Mouse (Mus musculus) cerebellum, adult 11 months (tissue): ENCODE data around the gene Nfatc4.
A peak's percentile ranks its signal among the peaks of the same experiment; 100 is the strongest.

Experiments
- DNase-seq: peaks from one replicate; pipeline ENCODE4 v3.0.0; 2022

Gene Nfatc4

DNA sequence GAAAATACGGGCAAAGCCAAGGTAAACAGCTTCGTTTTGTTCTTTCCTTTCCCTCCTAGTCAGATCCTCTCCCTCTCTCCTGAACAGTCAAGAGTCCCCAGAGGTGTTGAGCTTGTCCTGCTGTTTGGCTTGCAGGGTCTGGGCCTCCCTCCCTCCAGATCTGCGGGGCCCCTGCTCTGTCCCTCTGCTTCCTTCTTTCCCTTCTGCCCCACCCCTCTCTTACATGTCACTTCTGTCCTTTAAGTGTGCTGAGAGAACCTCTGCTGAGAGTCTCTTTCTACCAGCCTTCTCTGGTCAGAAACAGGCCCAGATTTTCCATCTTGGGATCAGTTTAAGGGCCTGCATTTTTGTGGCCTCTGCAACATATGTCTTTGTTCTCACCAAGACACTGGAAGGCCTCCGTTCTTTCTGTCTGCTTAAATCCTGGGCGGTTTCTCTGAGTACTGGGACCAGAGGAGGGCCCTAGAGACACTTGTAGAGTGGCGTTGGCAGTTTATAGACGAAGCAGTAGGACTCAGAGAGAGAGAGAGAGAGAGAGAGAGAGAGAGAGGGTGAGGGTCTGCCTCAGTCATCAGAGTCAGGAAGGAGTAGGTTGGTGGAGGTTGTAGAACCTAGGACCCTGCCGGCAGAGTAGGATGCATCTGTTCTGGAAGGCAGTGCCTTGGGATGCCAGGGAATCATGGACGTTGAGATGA is 31.6 kb downstream of the Nfatc4 start:
- DNase-seq = no peak

DNA sequence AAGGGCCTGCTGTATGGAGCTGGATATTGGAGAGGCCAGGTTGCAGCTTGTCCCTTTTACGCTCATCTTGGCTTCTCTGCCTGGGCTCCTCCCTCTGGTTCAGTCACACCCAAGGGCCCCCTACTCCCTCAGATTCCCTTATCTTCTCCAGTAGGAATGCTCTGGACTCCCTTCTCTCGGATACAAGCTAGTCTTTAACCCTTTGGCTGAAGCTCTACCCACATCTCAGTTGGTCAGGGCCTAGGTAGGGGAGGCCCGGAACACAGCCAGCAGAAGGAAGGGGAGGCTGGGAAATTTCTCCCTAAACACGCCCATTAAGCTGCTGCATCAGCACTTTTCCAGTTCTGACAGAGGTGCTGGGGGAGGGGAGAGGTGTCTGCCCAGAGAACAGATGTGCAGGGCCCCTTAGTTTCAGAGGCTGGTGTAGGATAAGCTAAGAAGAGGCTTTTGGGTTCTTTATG is 32.2 kb downstream of the Nfatc4 start:
- DNase-seq = no peak

DNA sequence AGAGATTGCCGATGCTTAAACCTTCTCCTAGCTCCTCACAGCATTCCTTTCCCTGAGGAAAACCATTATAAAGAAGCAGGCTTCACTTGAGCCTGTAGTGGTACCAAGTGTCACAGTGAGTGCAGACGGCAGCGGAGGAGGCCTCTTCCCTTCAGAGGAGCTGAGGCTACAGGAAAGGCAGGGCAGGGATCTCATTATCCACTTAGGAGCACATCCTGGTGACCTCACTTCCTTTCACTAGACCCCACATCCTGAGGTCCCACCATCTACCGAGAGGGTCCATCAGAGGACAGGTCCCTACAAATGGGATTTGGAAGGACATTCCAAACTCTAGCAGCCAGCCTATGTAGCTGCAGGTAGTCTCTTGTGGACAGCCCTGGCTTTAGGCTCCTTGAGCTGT is 34.6 kb downstream of the Nfatc4 start:
- DNase-seq = no peak

DNA sequence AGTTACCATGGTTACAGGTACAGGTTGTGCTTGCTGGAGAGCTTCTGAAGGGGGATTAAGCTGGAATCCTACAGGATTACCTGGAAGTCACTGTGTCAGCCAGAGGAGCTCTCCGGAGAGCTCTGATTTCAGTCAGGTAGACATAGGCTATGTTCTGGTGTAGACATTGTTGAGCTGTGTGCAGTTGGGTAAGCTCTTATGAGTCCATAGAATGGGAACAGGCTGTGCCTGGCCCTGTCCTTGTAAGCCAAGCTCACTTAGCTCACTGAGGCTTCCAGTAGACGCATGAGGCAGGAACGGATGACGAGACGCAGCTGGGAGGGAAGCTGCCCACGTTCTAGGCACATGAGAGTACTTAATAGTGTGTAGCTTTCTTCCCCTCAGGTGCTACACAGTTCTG is 39.2 kb downstream of the Nfatc4 start:
- DNase-seq = no peak

DNA sequence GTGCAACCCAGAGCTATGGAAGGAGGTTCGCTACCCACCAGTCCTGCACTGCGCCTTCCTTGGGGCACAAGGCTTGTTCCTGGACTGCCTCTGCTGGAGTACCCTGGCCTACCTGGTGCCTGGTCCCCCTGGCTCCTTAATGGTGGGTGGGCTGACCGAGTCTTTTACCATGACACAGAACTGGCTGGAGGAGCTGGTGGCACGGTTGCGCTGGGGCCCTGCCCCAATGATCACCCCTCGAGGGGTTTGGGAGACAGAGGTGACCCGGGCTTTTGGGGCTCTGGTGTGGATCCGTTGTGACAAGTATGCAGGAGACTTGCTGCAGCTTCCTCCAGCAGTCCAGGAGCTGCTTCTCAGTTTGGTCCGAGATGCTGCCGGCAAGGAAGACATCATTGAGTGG is 40.0 kb downstream of the Nfatc4 start:
- DNase-seq = no peak

DNA sequence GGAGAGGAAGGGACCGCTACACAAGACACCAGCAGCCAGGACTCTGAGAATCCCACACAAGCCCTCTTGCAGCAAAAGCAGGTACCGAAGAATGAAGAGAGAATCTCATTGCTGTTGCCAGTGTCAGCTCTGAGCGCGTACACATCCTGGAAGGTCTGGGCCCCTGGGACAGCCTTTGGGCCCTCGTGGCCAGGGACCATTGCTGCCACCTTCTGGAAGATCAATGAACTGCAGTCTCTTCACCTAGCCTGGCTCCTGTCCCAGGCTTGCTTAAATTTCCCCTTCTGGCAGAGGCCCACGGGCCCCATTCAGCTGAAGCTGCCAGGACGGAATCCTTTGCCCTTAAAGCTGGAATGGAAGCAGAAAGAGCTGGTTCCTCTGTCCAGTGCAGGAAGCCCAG is 40.8 kb downstream of the Nfatc4 start:
- DNase-seq = no peak

DNA sequence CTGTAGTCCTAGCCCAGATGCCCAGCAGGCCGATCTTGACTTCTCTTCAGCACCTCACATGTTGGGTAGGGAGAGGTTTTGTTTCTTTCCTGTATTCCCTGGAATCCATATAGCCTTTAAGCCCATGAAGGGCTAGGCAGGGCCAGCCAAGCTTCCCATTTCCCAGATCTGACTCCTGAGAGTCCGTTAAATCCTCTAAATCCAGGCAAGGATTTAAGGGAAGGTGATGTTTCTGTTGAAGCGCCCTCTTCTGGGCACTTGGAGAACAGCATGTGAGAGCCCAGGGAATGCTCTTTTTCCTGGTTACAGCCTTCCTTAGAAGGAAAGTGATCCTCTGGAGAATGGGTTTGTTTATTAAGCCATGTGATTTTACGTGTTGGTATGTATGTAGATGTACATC is 44.0 kb downstream of the Nfatc4 start:
- DNase-seq = no peak

DNA sequence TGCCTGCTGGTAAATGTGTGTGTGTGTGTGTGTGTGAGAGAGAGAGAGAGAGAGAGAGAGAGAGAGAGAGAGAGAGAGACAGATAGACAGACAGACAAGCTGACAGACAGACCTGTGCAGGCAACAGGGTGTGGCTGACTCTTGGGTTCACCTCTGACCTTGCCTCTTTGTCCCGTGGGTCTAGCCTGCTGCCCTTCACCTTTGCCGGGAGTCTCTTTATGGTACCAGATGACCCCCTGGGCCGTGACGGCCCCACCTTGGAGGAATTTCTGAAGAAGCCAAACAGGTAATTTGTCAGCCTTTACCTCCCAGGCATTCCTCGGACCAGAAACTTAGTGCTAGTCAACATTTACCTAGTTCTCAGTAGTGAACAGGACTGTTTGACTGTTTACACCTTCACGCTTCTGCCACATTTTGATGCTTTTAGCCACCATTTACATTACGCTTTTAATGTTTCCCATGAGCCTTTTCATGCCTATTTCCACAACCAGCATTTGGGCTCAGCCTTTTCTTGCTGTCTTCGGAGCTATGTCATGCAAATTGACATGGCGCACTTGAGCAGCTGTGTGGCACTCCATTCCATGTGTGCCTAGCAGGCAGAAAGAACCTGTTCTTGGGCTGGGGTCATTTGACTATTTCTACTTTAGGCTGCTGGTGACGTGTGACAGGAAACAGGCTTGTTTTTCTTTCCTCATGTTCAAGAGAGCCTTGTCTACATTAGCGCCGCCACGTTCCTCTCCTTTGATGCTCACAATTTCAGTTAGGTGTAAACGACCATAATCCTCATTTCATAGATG is 45.5 kb downstream of the Nfatc4 start:
- no peak for DNase-seq

DNA sequence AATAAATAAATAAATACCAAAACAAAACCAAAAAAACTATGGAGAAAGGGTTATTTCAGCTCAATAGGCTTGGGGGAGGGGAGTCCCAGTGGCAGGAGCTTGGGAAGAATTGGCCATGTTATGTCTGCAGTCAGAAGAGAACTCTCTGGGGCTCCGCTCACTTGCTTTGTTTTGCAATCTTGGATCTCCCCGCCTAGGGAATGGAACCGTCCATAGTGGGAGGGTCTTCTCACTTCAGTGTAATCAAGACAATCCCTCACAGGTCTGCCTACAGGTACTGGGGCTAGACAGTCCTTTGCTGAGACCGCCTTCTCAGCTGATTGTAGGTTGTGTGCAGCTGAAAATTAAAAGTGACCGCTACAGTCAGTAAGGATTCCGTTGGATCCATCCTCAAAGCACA is 46.6 kb downstream of the Nfatc4 start:
- no peak for DNase-seq

DNA sequence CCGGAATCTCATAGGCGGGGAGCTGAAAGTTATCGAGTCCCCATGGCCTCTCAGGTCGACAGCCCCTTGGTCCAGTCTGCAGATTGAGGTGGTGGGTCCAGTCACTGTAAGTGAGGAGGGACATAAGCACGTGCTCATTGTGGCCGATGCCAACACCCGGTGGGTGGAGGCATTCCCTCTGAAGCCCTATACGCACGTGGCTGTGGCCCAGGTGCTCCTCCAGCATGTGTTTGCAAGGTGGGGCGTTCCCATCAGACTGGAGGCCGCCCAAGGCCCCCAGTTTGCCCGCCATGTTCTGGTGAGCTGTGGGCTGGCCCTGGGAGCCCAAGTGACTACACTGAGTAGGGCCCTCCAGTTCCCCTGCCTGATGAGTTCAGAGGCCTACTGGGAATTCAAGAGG is 49.1 kb downstream of the Nfatc4 start:
- DNase-seq = no peak

DNA sequence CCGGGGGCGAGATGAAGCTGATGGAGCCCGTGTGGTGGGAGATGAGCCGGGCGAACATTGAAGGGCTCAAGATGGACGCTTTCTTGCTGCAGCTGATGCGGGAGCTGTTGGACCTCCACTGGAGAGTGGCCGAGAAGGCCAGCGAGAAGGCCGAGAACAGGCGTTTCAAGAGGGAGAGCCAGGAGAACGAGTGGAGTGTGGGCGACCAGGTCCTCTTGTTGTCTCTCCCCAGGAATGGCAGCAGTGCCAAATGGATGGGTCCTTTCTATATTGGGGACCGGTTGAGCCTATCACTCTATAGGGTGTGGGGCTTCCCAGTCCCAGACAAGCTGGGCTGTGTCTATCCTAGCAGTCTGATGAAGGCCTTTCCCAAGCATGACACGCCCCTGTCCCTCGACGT is 49.6 kb downstream of the Nfatc4 start:
- DNase-seq = no peak

DNA sequence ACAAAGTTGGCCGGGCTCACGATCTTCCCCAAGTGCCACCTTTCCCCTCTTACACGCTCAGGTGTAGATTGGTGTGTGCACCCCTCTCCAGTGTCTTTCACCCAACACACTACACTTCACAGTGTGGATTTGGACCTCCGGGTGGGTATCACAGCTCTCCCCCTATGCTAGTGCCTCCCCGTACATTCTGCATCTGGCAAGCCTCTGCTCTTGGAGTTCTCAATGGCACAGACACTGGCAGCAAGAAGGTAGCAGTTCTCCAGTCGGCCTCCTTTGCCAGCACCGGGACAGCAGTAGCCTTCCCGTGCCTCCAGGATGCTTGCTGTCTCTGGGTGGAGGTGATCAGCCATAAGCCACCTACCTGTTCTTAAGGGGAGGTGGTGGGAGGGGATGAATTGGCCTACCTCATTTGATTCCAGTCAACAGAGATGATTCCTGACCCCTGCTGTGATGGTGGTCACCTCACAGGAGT is 50.3 kb downstream of the Nfatc4 start:
- peak; percentile 52 for DNase-seq

DNA sequence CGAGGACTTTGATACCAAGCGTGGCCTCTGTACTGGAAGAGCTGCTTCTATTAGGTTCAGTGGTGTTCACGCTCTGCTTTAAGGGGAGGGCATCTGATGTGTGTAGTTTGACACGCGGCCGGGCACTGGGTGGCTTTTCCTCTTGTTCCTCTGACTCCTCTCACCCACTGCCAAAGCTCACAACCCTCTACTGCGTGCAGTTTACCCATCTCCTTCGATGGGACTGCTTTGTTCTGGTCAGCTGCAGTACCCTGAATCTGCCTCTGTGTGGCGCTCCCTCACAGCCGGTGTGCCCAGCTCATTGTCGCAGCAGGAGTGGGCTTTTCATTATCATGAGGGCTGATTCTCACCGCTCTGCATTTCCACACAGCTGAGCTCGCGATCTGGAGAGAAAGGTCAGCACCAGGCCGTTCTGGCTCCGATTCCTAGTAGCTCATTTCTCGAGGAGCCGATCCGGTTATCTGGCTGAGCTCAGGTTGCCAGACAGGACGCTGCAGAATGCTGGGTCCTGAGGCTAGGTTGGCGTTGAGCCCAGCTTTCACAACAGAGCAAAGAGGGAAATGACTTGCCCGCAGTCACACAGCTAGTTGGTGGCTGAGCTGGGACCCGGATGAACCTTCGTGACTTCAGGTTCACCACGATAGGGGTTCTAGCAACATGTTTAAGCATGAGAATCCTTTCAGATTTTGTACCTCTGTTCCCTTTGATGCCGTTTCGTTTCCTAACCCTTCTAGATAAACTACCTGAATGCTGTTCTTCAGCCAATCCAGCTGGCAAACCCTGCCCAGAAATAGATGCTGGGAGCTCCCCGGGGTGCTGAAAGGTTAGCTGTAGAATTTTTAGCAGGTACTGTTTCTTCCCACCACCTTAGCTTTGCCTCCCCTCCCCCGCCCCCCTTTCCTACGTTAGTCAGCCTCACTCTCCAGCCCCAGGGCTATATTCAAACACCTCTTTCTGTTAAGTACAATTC is 51.1 kb downstream of the Nfatc4 start:
- peak; percentile 90 for DNase-seq

DNA sequence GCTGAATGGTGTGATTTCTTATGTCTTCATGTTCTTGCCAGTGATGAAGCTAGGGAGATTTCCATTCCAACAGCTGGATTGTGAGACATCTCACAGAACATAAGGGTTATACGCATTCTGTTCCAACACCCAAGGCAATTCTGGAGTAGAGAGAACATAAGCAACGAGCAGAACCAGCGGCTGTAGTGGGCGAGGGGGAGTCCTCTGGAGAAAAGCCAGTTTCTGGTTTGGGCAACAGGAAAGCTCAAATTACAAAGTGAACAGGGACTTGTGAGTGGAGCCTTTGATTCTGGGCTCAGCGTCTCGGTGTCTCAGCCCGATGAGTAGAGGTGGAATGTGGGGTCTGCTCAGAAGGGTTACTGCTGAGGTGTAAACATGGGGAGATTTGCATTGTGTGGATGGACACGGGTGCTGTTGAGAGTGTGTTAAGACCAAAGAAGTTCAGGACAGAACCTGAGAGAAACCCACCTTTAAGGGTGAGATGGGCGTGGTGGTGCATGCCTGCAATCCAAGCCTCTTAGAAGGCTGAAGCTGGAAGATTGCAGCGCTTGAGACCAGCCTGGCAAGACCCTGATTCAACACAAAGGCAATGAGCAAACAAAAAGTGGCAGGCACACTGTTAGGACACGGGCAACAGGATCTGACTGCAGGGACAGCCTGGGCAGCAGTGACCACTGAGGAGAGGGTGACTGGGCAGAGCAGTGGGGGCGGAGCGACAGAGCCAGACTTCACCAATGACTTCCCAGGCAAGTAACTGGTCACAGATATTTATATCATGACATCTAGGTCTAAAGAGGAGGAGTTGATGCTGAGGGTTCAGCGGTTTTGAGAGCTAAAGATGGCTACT is 54.7 kb downstream of the Nfatc4 start:
- DNase-seq = no peak

DNA sequence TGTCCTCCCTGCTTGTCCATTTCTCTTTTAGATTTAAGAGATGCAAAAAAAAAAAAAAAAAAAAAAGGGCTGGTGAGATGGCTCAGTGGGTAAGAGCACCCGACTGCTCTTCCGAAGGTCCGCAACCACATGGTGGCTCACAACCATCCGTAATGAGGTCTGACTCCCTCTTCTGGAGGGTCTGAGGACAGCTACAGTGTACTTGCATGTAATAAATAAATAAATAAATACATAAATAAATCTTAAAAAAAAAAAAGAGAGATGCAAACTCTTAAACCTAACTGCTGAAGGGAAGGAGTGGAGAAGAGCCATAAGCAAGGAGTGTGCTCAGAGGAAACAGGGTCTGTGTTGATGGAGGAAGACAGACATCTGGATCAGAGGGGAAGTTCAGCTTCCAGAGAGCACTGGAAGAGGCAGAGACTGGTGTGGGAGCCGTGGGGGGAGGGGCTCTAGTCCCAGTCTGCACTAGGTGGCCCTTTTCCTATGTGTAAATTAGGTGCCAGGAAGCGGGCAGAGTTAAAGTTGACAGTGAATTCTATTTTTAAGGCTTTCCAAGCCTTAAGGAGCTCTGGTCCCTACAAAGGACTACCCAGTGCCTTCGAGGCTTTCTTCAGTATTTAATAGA is 55.5 kb downstream of the Nfatc4 start:
- DNase-seq = no peak

DNA sequence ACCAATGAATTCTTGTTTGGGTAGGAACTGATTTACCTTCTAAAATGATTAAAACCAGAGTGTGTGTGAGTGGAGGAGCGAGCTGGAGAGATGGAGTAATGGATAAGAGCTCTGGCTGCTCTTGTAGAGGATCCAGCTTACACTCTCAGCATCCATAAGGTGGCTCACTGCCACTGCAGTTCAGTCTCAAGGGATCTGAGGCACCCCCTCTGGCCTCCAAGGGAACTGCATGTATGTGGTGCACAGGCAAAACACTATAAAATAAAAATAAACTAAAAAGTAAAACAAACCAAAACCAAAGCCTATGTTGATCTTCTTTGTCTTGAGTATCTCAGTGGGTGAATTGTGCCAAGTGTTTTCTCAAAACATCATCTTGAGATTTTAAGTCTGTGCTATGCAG is 56.7 kb downstream of the Nfatc4 start:
- peak; percentile 62 for DNase-seq

DNA sequence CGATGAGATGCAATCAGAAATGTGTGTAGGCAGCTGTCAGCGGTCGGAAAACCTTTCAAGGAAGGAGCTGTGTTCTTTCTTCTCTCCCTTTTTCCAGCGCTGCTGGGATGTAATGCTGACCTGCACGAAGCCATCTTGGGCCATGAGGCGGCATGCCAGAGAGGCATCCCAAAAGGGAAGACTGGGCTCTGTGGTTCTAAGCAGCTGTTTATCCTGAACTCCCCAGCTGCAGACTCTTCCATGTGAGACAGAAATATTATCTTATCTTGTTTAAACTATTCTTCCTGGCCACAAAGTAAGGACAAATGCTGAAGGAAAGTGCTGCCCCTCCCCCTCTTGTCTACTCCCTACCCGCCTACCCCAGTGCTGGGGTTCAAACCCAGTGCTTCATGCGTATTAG is 58.0 kb downstream of the Nfatc4 start:
- no peak for DNase-seq

DNA sequence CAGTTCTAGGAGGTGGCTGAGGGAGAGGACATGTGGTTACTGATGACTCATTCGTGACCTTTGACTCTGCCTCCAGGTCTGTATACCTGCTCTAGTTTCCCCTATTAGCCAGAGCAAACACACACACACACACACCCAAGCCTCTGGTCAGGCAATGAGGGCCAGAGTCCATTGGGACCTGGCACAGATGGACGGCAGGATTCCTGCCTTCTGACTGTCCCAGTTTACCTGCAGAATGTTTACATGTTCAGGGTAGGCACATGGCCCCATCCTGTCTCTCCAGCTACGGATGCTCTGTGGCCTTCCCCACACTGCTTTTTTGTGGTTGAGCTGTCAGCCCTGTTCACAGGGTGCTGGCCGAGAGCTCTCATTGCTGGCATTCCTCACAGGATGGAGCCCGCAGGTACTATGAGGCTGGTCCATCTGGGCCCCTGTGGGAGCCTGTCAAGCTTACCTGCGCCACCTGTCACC is 59.3 kb downstream of the Nfatc4 start:
- DNase-seq = peak; percentile 95

DNA sequence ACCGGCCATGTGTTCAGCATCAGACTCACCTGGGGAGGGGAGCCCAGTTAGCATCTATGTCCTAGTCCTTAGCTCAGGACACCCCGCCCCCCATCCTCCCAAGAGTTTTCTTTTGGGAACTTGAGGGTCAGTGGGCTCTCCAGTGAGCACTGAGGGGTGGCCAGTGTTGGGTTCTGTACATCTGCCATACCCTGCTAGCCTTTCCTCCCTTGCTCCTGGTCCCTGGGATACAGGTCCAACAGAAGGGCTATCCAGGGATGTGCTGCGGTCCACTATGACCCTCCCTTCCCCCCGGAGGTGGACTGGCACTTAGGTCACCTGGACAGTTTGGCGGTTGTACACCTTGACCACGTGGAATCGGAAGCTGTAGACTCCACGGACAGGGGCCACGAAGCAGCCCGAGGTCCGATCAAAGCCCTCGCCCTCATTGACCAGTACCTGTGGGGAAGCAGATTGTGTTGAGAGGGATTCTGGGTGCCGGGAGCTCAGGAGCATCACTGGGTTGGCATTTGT is 60.3 kb downstream of the Nfatc4 start:
- DNase-seq = peak; percentile 62
